Mouse (Mus musculus) myocyte (in vitro differentiated cells): ENCODE measurements around the gene Siah1a.

Experiments
- CEBPB ChIP-seq: IDR thresholded peaks from 2 replicates; pipeline ENCODE4 v1.6.1; 2011; ENCODE audit warnings: mild to moderate bottlenecking, moderate library complexity; ENCODE audit not compliant: poor library complexity, insufficient read depth, severe bottlenecking
- E2F4 ChIP-seq: IDR thresholded peaks from one replicate; pipeline ENCODE4 v1.6.1; 2011; ENCODE audit warnings: mild to moderate bottlenecking, control low read depth, moderate library complexity; ENCODE audit not compliant: insufficient read depth
- MAX ChIP-seq: IDR thresholded peaks from one replicate; pipeline ENCODE4 v1.6.1; 2011; ENCODE audit warnings: low read depth, mild to moderate bottlenecking, control low read depth
- MYOD1 ChIP-seq, 3 experiments: IDR thresholded peaks; one replicate each; pipeline ENCODE4 v1.6.1; 2011; ENCODE audit warnings: control low read depth in 2 of 3, low read depth in 2 of 3, mild to moderate bottlenecking in 2 of 3, moderate library complexity in 1 of 3; ENCODE audit not compliant: insufficient read length in 2 of 3, control insufficient read depth in 1 of 3
- MYOG ChIP-seq, 3 experiments: IDR thresholded peaks; one replicate each; pipeline ENCODE4 v1.6.1; 2011; ENCODE audit warnings: control low read depth in 2 of 3, low read depth in 2 of 3, mild to moderate bottlenecking in 2 of 3; ENCODE audit not compliant: insufficient read length in 2 of 3, control insufficient read depth in 1 of 3, insufficient read depth in 1 of 3
- POLR2A ChIP-seq: IDR thresholded peaks from one replicate; pipeline ENCODE4 v1.6.1; 2011; ENCODE audit warnings: low read depth, mild to moderate bottlenecking, control low read depth, moderate library complexity; ENCODE audit not compliant: insufficient read length
- POLR2AphosphoS2 ChIP-seq: IDR thresholded peaks from one replicate; pipeline ENCODE4 v1.6.1; 2011; ENCODE audit warnings: low read depth, control low read depth; ENCODE audit not compliant: insufficient read length
- REST ChIP-seq: IDR thresholded peaks from one replicate; pipeline ENCODE4 v1.6.1; 2011; ENCODE audit warnings: mild to moderate bottlenecking, control low read depth, moderate library complexity; ENCODE audit not compliant: insufficient read depth, insufficient read length
- SRF ChIP-seq: IDR thresholded peaks from one replicate; pipeline ENCODE4 v1.6.1; 2011; ENCODE audit warnings: low read depth; ENCODE audit not compliant: control insufficient read depth, insufficient read length
- TCF12 ChIP-seq: IDR thresholded peaks from one replicate; pipeline ENCODE4 v1.6.1; 2011; ENCODE audit warnings: mild to moderate bottlenecking, control low read depth; ENCODE audit not compliant: poor library complexity, insufficient read depth, severe bottlenecking
- TCF3 ChIP-seq: IDR thresholded peaks from one replicate; pipeline ENCODE4 v1.6.1; 2011; ENCODE audit warnings: low read depth, control low read depth; ENCODE audit not compliant: insufficient read length
- USF1 ChIP-seq: IDR thresholded peaks from one replicate; pipeline ENCODE4 v1.6.1; 2011; ENCODE audit warnings: low read depth, mild to moderate bottlenecking, control low read depth, moderate library complexity

GRCm38 (mm10) chr8:86721490-86721889, 24.2 kb downstream of the Siah1a start:
- TF ChIP-seq POLR2A, result no peak
- no peak for TF ChIP-seq MAX
- TF ChIP-seq USF1, result no peak
- TF ChIP-seq E2F4, result no peak
- no peak for TF ChIP-seq SRF
- no peak for TF ChIP-seq TCF12
- TF ChIP-seq POLR2AphosphoS2, result no peak
- no peak for TF ChIP-seq CEBPB
- TF ChIP-seq MYOD1 (IDR thresholded peaks at IDR 0.05; ENCODE audit: control insufficient read depth in 1 of 3, insufficient read length in 2 of 3, low read depth in 2 of 3), result no peak
- TF ChIP-seq TCF3, result no peak
- TF ChIP-seq MYOG (IDR thresholded peaks at IDR 0.05; ENCODE audit: control insufficient read depth in 1 of 3, insufficient read depth in 1 of 3, insufficient read length in 2 of 3, low read depth in 2 of 3), result no peak
- no peak for TF ChIP-seq REST
